8 mouse cellular contexts compared by ENCODE assay signal in genomic region chrX:73655529-73655928, GRCm38 (mm10). TPM values are rescaled to one million over a fixed set of nuclear protein-coding genes. Genes with fewer than 3 reads are reported as not detected.
DNase-seq lines count a peak whose midpoint lies in the region; ATAC-seq lines count a peak whose summit lies in the region.

No protein-coding gene starts in this region.

- H3K9ac ChIP-seq in heart, embryonic 12.5 days = no peak overlapping the region

- no peaks in the 10 kb centered on the region for H3K36me3 ChIP-seq in heart, embryonic 12.5 days

- 48% methylated on average over 3 of the region's 3 CpGs for WGBS in heart, embryonic 12.5 days

- ATAC-seq in heart, embryonic 12.5 days (ENCODE audit: insufficient number of reproducible peaks, low FRiP score) = no peak

- H3K9me3 ChIP-seq in heart, embryonic 12.5 days (replicated peaks) = no peaks in the 10 kb centered on the region

- intact Hi-C loops in left cerebral cortex, postnatal 14 days (cut with DNase I) = loop anchor here (2.0 to 5.0 kb wide), 2 partner anchors 63 to 85 kb away; no protein-coding TSS in a partner anchor

- H3K27ac ChIP-seq in heart, embryonic 12.5 days (ENCODE audit: poor library complexity, severe bottlenecking) = no peak overlapping the region

- no peak overlapping the region for H3K4me2 ChIP-seq in heart, embryonic 12.5 days

- H3K27me3 ChIP-seq in heart, embryonic 12.5 days (replicated peaks) = peaks cover 29% of the 10 kb centered on the region

- peak; percentile 40 for DNase-seq in heart, postnatal 4 days
- DNase-seq in 416B (ENCODE audit: low read depth) = peak; percentile 81
- peak; percentile 26 for DNase-seq in c-Kit-positive CD71-negative TER-119-negative erythroid progenitor cells, embryonic 14.5 days (ENCODE audit: low read depth)
- DNase-seq in lung, postnatal 36 days = peak; percentile 51
- no peak for DNase-seq in cerebellum, postnatal 4 days (ENCODE audit: low spot score in 2 of 2)
- no peak for DNase-seq in urinary bladder, postnatal 4 days (ENCODE audit: low spot score in 2 of 2)
- DNase-seq in left cerebral cortex, postnatal 14 days (ENCODE audit: low spot score in 2 of 2) = no peak

- H3K4me1 ChIP-seq in heart, embryonic 12.5 days (replicated peaks) = 0 out of 2 replicates have a peak, but pooled peaks cover 4% of the 10 kb centered on the region

- no peak overlapping the region for H3K4me3 ChIP-seq in heart, embryonic 12.5 days

RNA-seq across cellular contexts. Expression of gene Pnck, which starts 4.4 kb away (rescaled TPM):
- 10 to 100 TPM; 10.4 to 12.7 TPM for total RNA-seq in heart, postnatal 4 days (2021)
- polyA plus RNA-seq in heart, embryonic 12.5 days (2016; fragmentation: Nextera tagmentation; extraction: Ambion mirVana) = 10.7 and 11.0 TPM in 2 replicates
- 100 to 1,000 TPM; 145 to 153 TPM for total RNA-seq in left cerebral cortex, postnatal 14 days (2021)

RNA-seq across cellular contexts. Expression of gene Dusp9, which starts 16.3 kb away (rescaled TPM):
- total RNA-seq in heart, postnatal 4 days (2021) = under 1 TPM; 0.18 to 0.19 TPM
- polyA plus RNA-seq in heart, embryonic 12.5 days (2016; fragmentation: Nextera tagmentation; extraction: Ambion mirVana) = 9.8 and 10.3 TPM in 2 replicates
- total RNA-seq in left cerebral cortex, postnatal 14 days (2021) = under 1 TPM; 0.79 to 0.82 TPM

RNA-seq across cellular contexts. Expression of gene Slc6a8, which starts 17.4 kb away (rescaled TPM):
- total RNA-seq in heart, postnatal 4 days (2021) = 100 to 1,000 TPM; 120 TPM
- 8.8 and 9.8 TPM in 2 replicates for polyA plus RNA-seq in heart, embryonic 12.5 days (2016; fragmentation: Nextera tagmentation; extraction: Ambion mirVana)
- 10 to 100 TPM; 85.8 to 86.1 TPM for total RNA-seq in left cerebral cortex, postnatal 14 days (2021)

Comparison
In these comparisons a context has a peak if more than half of its experiments do, and no peak if none do; other contexts are left out.
1. DNase-seq: peak in heart, postnatal 4 days (single experiment), 416B (single experiment), c-Kit-positive CD71-negative TER-119-negative erythroid progenitor cells, embryonic 14.5 days (single experiment) and lung, postnatal 36 days (single experiment); none in cerebellum, postnatal 4 days (0 of 2), urinary bladder, postnatal 4 days (0 of 2) and left cerebral cortex, postnatal 14 days (0 of 2).
2. RNA of gene Pnck, which starts 4.4 kb away (total RNA-seq): 145 to 153 TPM in left cerebral cortex, postnatal 14 days; 10.4 to 12.7 TPM in heart, postnatal 4 days; every median in the first group is over 10 times any median in the second.